Mouse (Mus musculus) erythroblast, embryonic 14.5 days (primary cell): ENCODE data around the gene Crebrf. TPM values are rescaled to one million over a fixed set of nuclear protein-coding genes. Genes with fewer than 3 reads are reported as not detected.

Experiments used
- H3K27me3 ChIP-seq: 2 replicates; pipeline ENCODE4 v1.6.1; 2012; ENCODE audit warnings: inconsistent platforms; ENCODE audit not compliant: control insufficient read depth
- H3K36me3 ChIP-seq: 2 replicates; pipeline ENCODE4 v1.6.1; 2012; ENCODE audit warnings: mild to moderate bottlenecking, inconsistent platforms; ENCODE audit not compliant: control insufficient read depth
- H3K4me1 ChIP-seq: 2 replicates; pipeline ENCODE4 v1.6.1; 2012; ENCODE audit warnings: inconsistent platforms; ENCODE audit not compliant: control insufficient read depth
- H3K4me3 ChIP-seq: replicated peaks from 2 replicates; pipeline ENCODE3; 2012; ENCODE audit warnings: moderate library complexity, mild to moderate bottlenecking, inconsistent platforms
- H3K9me3 ChIP-seq: 2 replicates; pipeline ENCODE4 v1.6.1; 2012; ENCODE audit warnings: low read length, inconsistent platforms, mixed read lengths; ENCODE audit not compliant: control insufficient read depth
- GATA1 ChIP-seq: IDR thresholded peaks from 2 replicates; pipeline ENCODE4 v1.6.1; 2012; ENCODE audit warnings: low read length, inconsistent platforms, mixed read lengths
- TAL1 ChIP-seq: IDR thresholded peaks from 3 replicates; pipeline ENCODE4 v1.6.1; 2012; ENCODE audit warnings: low read length, inconsistent platforms, mixed read lengths
- polyA plus RNA-seq: library from polyadenylated mRNA; stranded (reverse); fragments of >175 nt; gene quantifications from 2 replicates; pipeline ENCODE4 v1.2.3, GENCODE M21; 2012

Crebrf gene
- polyA plus RNA-seq, 1 experiment, result 0.10 TPM

DNA sequence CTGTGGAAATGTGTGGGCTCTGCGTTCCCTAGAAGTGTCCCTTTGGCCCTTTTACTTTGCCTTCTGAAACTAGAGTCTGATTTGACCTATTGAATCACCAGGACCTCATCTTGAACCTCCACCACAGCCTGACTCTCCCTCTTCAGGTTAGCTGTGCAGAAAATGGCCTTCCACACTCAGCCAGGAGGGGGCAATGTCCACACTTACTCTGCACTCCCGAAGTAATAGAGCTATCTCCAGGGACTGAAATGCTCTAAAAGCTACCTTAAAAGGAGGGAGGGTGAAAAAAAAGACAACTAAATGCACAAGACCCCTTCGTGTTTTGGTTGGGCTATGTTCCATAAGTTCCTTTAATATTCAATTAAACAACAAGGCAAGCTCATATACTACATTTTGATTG lies 79.3 kb downstream of the Crebrf start:
- H3K4me3 ChIP-seq, result no peak overlapping the region
- peaks cover 12% of the 10 kb centered on the region for H3K27me3 ChIP-seq
- peaks cover 7% of the 10 kb centered on the region for H3K4me1 ChIP-seq
- H3K36me3 ChIP-seq, result peaks cover 41% of the 10 kb centered on the region
- TF ChIP-seq TAL1, result no peak
- TF ChIP-seq GATA1, result no peak
- H3K9me3 ChIP-seq, result 0 out of 2 replicates have a peak, but pooled peaks cover 2% of the 10 kb centered on the region

- Histone ChIP-seq H3K36me3 (peaks cover 35% of the 10 kb centered on the region), H3K27me3 (peaks cover 12% of the 10 kb centered on the region), H3K9me3 (0 out of 2 replicates have a peak, but pooled peaks cover 2% of the 10 kb centered on the region), H3K4me3 (no peak overlapping the region), H3K4me1 (peaks cover 7% of the 10 kb centered on the region)
- TF ChIP-seq GATA1 (no peak), TAL1 (no peak)
Observed at GRCm38 (mm10) chr17:26795386-26795785, 79.9 kb downstream of the Crebrf start.

DNA sequence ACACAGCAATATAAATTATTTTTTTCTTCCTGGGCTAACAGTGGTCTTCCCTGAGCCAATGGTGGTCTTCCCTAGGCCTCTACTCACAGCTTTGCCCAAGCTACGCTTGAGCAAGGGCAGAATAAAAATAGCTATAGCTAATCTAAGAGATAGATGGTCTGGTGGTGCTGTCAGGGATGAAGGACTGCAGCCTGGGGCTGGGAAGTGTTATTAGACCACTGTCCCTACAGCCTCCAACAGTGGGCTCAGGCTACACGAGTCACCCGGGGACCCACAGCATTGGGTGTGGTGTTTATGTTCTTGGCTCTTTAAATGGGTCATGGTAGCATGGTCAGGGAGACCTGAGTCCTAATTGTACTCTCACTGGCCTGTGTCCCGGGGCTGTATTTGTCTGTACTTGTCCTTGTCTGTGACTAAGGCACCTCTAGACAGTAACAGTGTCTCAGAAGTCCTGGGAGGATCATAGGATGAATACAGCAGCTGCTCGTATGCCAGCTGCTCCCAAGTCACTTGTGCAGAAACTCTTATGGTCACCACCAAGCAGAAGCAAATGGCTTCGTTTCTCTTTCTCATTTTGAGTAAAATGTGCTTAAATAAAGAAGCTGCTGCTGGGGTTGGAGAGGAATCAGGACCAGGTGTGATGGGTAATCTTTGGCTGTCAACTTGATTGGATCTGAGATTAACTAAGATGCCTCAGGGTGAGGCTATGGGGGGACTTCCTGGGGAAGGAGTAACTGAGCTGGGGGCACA lies 82.1 kb downstream of the Crebrf start:
- Histone ChIP-seq H3K4me3 (no peak overlapping the region), H3K9me3 (0 out of 2 replicates have a peak, but pooled peaks cover 2% of the 10 kb centered on the region), H3K4me1 (peaks cover 7% of the 10 kb centered on the region), H3K36me3 (peaks cover 13% of the 10 kb centered on the region), H3K27me3 (peaks cover 12% of the 10 kb centered on the region)
- TF ChIP-seq GATA1 (no peak), TAL1 (no peak)

DNA sequence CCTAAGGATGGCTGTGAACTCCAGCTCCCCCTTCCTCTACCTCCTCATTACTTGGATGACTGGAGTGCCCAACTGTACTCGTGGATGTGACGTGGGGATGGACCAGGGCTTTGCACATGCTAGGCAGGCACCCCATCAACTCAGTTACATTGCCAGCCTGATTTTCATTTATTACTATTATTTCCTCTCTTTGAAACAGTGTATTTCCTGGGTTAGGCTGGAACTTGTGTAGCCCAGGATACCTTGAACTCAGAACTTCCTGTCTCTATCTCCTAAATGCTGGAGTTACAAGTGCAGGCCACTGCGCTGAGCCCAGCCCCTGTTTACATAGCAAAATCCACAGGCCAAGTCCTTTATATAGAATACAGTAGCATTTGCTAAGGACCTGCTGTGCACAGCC lies 87.4 kb downstream of the Crebrf start:
- no peaks in the 10 kb centered on the region for H3K4me1 ChIP-seq
- peaks cover 11% of the 10 kb centered on the region for H3K27me3 ChIP-seq
- no peak for TF ChIP-seq TAL1
- H3K4me3 ChIP-seq, result no peak overlapping the region
- H3K9me3 ChIP-seq, result peaks cover 9% of the 10 kb centered on the region
- H3K36me3 ChIP-seq, result no peaks in the 10 kb centered on the region

DNA sequence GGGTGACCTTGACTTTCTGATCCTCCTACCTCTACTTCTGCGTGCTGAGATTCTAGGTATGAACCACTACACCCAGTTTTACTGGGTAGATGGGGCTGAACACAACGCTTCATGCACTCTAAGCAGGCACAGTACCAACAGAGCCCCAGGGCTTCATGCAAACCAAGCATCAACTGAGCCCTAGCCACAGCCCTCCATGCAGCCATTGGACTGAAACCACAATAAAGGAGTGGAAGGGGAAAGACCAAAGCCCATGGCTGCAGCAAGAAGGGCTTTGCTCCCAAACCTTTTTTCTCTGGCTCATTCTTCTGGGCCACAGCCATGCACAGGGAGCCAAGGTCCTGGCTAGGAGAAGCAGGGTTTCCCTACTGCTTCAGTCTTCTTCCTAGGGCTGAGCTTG lies 97.2 kb downstream of the Crebrf start:
- TF ChIP-seq TAL1, result no peak
- no peak for TF ChIP-seq GATA1
- no peaks in the 10 kb centered on the region; the same call in 1 of the 2 replicates for H3K9me3 ChIP-seq
- H3K4me3 ChIP-seq, result no peak overlapping the region
- no peaks in the 10 kb centered on the region for H3K36me3 ChIP-seq
- peaks cover 4% of the 10 kb centered on the region for H3K27me3 ChIP-seq
- no peaks in the 10 kb centered on the region for H3K4me1 ChIP-seq

DNA sequence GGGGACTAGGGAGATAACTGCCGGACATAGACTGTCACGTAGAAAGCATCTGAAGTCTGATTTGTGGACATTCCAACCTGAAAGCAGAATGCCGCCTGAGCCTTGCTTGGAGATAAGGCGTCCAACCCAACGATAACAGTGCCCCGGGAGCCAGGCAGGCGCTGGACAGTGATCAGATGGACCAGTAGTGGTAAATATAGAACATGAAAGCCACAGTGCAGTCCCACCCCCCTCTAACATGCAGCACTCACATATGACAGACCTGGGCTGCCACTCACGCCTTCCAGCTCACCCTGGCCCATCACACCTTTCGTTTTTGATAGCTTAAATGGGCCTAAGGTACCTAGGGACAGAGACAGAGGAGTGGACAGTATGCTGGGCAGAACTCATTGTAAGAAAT lies 98.0 kb downstream of the Crebrf start:
- peaks cover 8% of the 10 kb centered on the region for H3K27me3 ChIP-seq
- no peak for TF ChIP-seq GATA1
- H3K9me3 ChIP-seq, result no peaks in the 10 kb centered on the region; the same call in 1 of the 2 replicates
- no peaks in the 10 kb centered on the region for H3K36me3 ChIP-seq
- H3K4me1 ChIP-seq, result no peaks in the 10 kb centered on the region
- H3K4me3 ChIP-seq, result no peak overlapping the region

GRCm38 (mm10) chr17:26816810-26817209 lies 101.4 kb downstream of the Crebrf start:
- TF ChIP-seq TAL1 (no peak), GATA1 (no peak)
- Histone ChIP-seq H3K27me3 (peaks cover 18% of the 10 kb centered on the region), H3K36me3 (no peaks in the 10 kb centered on the region), H3K9me3 (no peaks in the 10 kb centered on the region; the same call in 1 of the 2 replicates), H3K4me1 (no peaks in the 10 kb centered on the region), H3K4me3 (no peak overlapping the region)

- peaks cover 18% of the 10 kb centered on the region for H3K27me3 ChIP-seq
- TF ChIP-seq GATA1 (no peak), TAL1 (no peak)
- no peaks in the 10 kb centered on the region; the same call in 1 of the 2 replicates for H3K9me3 ChIP-seq
- no peaks in the 10 kb centered on the region for H3K36me3 ChIP-seq
- no peaks in the 10 kb centered on the region for H3K4me1 ChIP-seq
- H3K4me3 ChIP-seq, result no peak overlapping the region
Observed at GRCm38 (mm10) chr17:26817776-26818175, 102.3 kb downstream of the Crebrf start.

GRCm38 (mm10) chr17:26826131-26826530 lies 110.7 kb downstream of the Crebrf start:
- peaks cover 28% of the 10 kb centered on the region for H3K27me3 ChIP-seq
- no peaks in the 10 kb centered on the region for H3K36me3 ChIP-seq
- no peak overlapping the region for H3K4me3 ChIP-seq
- TF ChIP-seq TAL1, result no peak
- no peak for TF ChIP-seq GATA1
- H3K9me3 ChIP-seq, result no peaks in the 10 kb centered on the region
- no peaks in the 10 kb centered on the region for H3K4me1 ChIP-seq

Other genes starting within 250 kb of the Crebrf start
- gene Ergic1, start 154.2 kb upstream of the Crebrf start, polyA plus RNA-seq, result 0.23 and 0.28 TPM in 2 replicates
- 107 and 129 TPM in 2 replicates for gene Dusp1, start 153.5 kb upstream of the Crebrf start, polyA plus RNA-seq
- 1.1 and 2.3 TPM in 2 replicates for gene Atp6v0e, start 52.4 kb upstream of the Crebrf start, polyA plus RNA-seq
- gene Bnip1, start 65.4 kb downstream of the Crebrf start, polyA plus RNA-seq, result 2.4 and 2.9 TPM in 2 replicates
- not detected in 2 replicates for gene Nkx2-5, start 129.4 kb downstream of the Crebrf start, polyA plus RNA-seq
- gene Kifc5b, start 201.4 kb downstream of the Crebrf start, polyA plus RNA-seq, result 8.1 and 9.2 TPM in 2 replicates
- gene Phf1, start 217.4 kb downstream of the Crebrf start, polyA plus RNA-seq, result 5.0 and 6.2 TPM in 2 replicates
- gene Cuta, start 223.9 kb downstream of the Crebrf start, polyA plus RNA-seq, result 19.6 and 19.8 TPM in 2 replicates
- gene Syngap1, start 225.6 kb downstream of the Crebrf start, polyA plus RNA-seq, result 0.78 and 0.86 TPM in 2 replicates